Mouse (Mus musculus): ENCODE results near the gene 1700019N19Rik. TPM values are rescaled to one million over a fixed set of nuclear protein-coding genes. Genes with fewer than 3 reads are reported as not detected.

Gene 1700019N19Rik
- polyA plus RNA-seq, 1 experiment: 0.15 TPM

DNA sequence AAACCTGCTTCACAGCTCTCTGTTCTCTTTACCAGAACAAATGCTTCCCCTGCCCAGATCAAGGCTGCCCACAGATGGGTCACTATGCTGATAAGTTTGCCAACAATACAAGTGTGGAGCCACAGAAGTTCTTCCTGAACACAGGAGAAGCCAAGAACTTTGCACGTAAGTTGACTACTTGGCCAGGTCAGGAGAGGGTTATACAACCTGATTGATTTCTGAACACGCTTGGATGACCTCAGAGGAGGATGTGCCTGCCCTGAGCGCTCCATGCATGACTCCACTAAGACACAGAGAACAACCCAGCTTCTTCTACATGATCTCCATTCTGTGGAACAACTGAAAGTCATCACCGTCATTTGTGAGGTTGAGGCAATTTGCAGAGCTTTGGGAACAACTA lies 56.1 kb downstream of the 1700019N19Rik start:
- H3K27ac ChIP-seq (ENCODE audit: insufficient read depth, low read length): no peak overlapping the region
- no peak for TF ChIP-seq CTCF (IDR thresholded peaks at IDR 0.05; ENCODE audit: extremely low read depth, insufficient read depth, low read length)
- TF ChIP-seq POLR2A (IDR thresholded peaks at IDR 0.05; ENCODE audit: extremely low read depth, insufficient read depth, low read length): no peak
- no peaks in the 10 kb centered on the region for H3K4me1 ChIP-seq (ENCODE audit: control insufficient read depth, insufficient read depth, low read length)
- no peak overlapping the region for H3K4me3 ChIP-seq (ENCODE audit: insufficient read depth, low read length)

Other genes with a start within 250 kb of the 1700019N19Rik start
- gene Pnlip, start 142.0 kb downstream of the 1700019N19Rik start, polyA plus RNA-seq (2012; rRNA removed): 1.5 and 3.3 TPM in 2 replicates
- gene Pnliprp1, start 65.6 kb downstream of the 1700019N19Rik start, polyA plus RNA-seq (2012; rRNA removed): not detected in 2 replicates
- 0.08 and 0.17 TPM in 2 replicates for gene Pnliprp2, start 34.7 kb downstream of the 1700019N19Rik start, polyA plus RNA-seq (2012; rRNA removed)
- 1.9 and 2.6 TPM in 2 replicates for gene Eno4, start 149.0 kb upstream of the 1700019N19Rik start, polyA plus RNA-seq (2012; rRNA removed)
- gene Hspa12a, start 149.2 kb upstream of the 1700019N19Rik start, polyA plus RNA-seq (2012; rRNA removed): 120 and 122 TPM in 2 replicates

Data from cortical plate, adult 2 months (tissue).